Mouse (Mus musculus): Measurements from ENCODE around the gene Cyth1. TPM values are rescaled to one million over a fixed set of nuclear protein-coding genes. Genes with fewer than 3 reads are reported as not detected.

Gene Cyth1
- polyA plus RNA-seq, 1 experiment, result 19.6 TPM

DNA sequence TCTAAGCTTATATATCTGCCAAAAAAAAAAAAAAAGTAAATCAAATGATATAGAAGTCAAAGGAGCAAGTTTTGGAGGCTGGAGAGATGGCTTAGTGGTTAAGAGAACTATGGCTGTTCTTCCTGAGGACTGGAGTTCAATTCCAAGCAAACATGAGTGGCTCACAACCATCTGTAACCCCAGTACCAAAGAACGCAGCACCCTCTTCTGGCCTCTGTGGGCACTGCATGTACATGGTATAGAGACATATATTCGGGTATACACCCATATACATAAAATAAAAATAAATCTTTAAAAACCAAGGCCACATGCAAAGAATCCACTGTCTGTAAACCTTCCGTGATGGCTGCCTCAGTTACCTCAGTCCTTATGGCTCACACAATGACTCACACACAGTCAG, 21.4 kb upstream of the Cyth1 start:
- Histone ChIP-seq H3K27ac (ENCODE audit: insufficient read depth, low read depth, low read length) (no peak overlapping the region), H3K36me3 (ENCODE audit: control insufficient read depth, insufficient read depth, low read length) (peaks cover 62% of the 10 kb centered on the region), H3K4me1 (ENCODE audit: control insufficient read depth, insufficient read depth, insufficient read length, low read length) (peaks cover 11% of the 10 kb centered on the region), H3K4me3 (ENCODE audit: low read depth, low read length) (no peak overlapping the region), H3K27me3 (ENCODE audit: control insufficient read depth, insufficient read depth, low read length) (no peaks in the 10 kb centered on the region)
- WGBS, result 93% methylated on average over 3 of the region's 3 CpGs
- TF ChIP-seq POLR2A (IDR thresholded peaks at IDR 0.05; ENCODE audit: low read depth, low read length) (no peak), CTCF (IDR thresholded peaks at IDR 0.05; ENCODE audit: extremely low read depth, insufficient read length, insufficient replicate concordance, low read depth, low read length) (no peak)

DNA sequence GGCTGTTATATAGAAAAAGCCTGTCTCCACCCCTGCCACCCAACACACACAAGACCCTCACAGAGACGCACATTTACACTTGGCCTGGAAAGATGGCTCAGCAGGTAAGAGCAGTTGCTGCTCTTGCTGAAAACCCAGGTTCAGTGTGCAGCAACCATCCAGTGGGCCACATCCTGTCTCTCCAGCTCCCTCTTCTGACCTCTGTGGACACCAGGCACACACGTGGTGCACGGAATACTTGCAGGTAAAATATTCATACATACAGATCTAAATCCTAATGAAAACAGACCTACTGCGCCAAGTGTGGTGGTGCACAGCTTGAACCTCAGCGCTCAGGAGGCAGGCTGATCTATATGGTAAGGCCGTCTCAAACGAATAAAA, 18.3 kb upstream of the Cyth1 start:
- 84% methylated on average over 7 of the region's 7 CpGs for WGBS
- H3K27ac ChIP-seq (ENCODE audit: insufficient read depth, low read depth, low read length), result no peak overlapping the region
- H3K36me3 ChIP-seq (ENCODE audit: control insufficient read depth, insufficient read depth, low read length), result peaks cover 58% of the 10 kb centered on the region
- H3K4me3 ChIP-seq (ENCODE audit: low read depth, low read length), result no peak overlapping the region
- H3K4me1 ChIP-seq (ENCODE audit: control insufficient read depth, insufficient read depth, insufficient read length, low read length), result peaks cover 14% of the 10 kb centered on the region
- no peak for TF ChIP-seq POLR2A (IDR thresholded peaks at IDR 0.05; ENCODE audit: low read depth, low read length)
- no peak for TF ChIP-seq CTCF (IDR thresholded peaks at IDR 0.05; ENCODE audit: extremely low read depth, insufficient read length, insufficient replicate concordance, low read depth, low read length)
- no peaks in the 10 kb centered on the region for H3K27me3 ChIP-seq (ENCODE audit: control insufficient read depth, insufficient read depth, low read length)

DNA sequence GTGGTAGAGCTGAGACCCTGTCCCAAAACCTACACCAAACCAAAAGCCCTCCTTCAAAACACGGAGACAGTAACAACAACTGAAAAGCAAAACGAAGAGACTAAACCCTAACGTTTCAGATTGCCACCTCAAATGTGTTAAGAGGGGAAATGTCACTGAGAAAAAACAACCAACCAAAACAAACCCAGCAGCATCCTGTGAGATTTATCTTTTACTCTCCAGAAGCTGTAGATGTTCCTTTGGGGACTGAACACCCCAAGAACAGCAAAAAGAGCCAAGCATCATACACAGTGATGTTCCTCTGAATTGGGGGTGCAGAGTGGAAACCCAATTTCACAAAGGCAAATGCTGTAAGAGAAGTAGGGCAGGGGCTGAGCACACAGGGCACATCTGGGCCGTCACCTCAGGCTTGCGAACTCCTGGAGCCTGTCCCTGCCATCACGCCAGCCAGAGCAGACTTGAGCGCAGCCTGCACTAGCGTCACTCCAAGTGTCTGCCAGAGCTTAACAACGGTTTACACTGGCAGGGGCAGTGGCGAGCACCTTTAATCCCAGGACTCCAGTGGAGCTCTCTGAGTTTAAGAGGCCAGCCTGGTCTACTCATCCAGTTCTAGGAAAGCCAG, 17.8 kb upstream of the Cyth1 start:
- Histone ChIP-seq H3K36me3 (ENCODE audit: control insufficient read depth, insufficient read depth, low read length) (peaks cover 59% of the 10 kb centered on the region), H3K27me3 (ENCODE audit: control insufficient read depth, insufficient read depth, low read length) (no peaks in the 10 kb centered on the region), H3K4me3 (ENCODE audit: low read depth, low read length) (no peak overlapping the region), H3K27ac (ENCODE audit: insufficient read depth, low read depth, low read length) (peak overlapping the region; percentile 52), H3K4me1 (ENCODE audit: control insufficient read depth, insufficient read depth, insufficient read length, low read length) (peaks cover 14% of the 10 kb centered on the region)
- TF ChIP-seq POLR2A (IDR thresholded peaks at IDR 0.05; ENCODE audit: low read depth, low read length), result no peak
- no peak for TF ChIP-seq CTCF (IDR thresholded peaks at IDR 0.05; ENCODE audit: extremely low read depth, insufficient read length, insufficient replicate concordance, low read depth, low read length)
- WGBS, result 84% methylated on average over 10 of the region's 10 CpGs

DNA sequence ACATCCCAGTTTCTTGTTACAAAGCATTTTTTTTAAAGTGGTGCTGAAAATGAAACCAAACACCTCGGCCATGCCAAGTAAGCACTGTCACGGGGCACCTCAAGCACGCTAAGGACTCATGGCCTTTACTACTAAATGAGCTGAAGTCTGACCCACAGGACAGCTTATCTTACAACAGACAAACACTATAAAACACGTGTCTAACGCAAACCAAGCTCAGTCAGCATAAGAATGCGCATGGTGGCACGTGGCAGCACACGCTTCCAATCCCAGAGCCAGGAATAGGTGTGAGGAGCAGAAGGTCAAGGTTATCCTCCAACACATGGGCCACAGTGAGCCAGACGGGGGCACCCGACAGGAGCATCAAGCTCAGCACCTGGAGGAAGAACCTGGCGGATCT, 17.2 kb upstream of the Cyth1 start:
- H3K4me1 ChIP-seq (ENCODE audit: control insufficient read depth, insufficient read depth, insufficient read length, low read length), result peaks cover 14% of the 10 kb centered on the region
- TF ChIP-seq POLR2A (IDR thresholded peaks at IDR 0.05; ENCODE audit: low read depth, low read length), result no peak
- 39% methylated on average over 11 of the region's 11 CpGs for WGBS
- peaks cover 61% of the 10 kb centered on the region for H3K36me3 ChIP-seq (ENCODE audit: control insufficient read depth, insufficient read depth, low read length)
- H3K27me3 ChIP-seq (ENCODE audit: control insufficient read depth, insufficient read depth, low read length), result no peaks in the 10 kb centered on the region
- peak overlapping the region; percentile 52 for H3K27ac ChIP-seq (ENCODE audit: insufficient read depth, low read depth, low read length)
- H3K4me3 ChIP-seq (ENCODE audit: low read depth, low read length), result no peak overlapping the region

DNA sequence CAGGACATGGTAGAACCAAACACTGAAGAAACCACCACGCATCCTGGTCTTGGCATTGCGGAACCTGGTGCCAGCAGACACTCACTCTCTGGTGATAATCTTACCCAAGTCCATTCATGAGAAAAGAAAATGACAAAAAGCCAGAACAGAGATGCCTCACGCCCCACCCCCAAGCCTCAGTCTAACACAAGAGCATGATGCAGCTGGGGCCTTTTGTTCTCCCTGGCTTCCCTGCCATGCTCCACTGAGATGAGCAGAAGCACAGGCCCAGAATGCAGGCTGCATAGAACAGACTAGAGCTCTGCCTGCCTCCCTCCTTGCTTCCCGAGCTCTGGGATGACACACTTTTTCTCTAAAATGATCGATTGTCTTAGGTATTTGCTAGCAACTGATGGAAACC, 14.8 kb upstream of the Cyth1 start:
- no peak overlapping the region for H3K4me3 ChIP-seq (ENCODE audit: low read depth, low read length)
- 96% methylated on average over 5 of the region's 5 CpGs for WGBS
- peaks cover 14% of the 10 kb centered on the region for H3K4me1 ChIP-seq (ENCODE audit: control insufficient read depth, insufficient read depth, insufficient read length, low read length)
- H3K36me3 ChIP-seq (ENCODE audit: control insufficient read depth, insufficient read depth, low read length), result peaks cover 62% of the 10 kb centered on the region
- no peak overlapping the region for H3K27ac ChIP-seq (ENCODE audit: insufficient read depth, low read depth, low read length)
- no peaks in the 10 kb centered on the region for H3K27me3 ChIP-seq (ENCODE audit: control insufficient read depth, insufficient read depth, low read length)
- TF ChIP-seq POLR2A (IDR thresholded peaks at IDR 0.05; ENCODE audit: low read depth, low read length), result no peak
- TF ChIP-seq CTCF (IDR thresholded peaks at IDR 0.05; ENCODE audit: extremely low read depth, insufficient read length, insufficient replicate concordance, low read depth, low read length), result no peak

DNA sequence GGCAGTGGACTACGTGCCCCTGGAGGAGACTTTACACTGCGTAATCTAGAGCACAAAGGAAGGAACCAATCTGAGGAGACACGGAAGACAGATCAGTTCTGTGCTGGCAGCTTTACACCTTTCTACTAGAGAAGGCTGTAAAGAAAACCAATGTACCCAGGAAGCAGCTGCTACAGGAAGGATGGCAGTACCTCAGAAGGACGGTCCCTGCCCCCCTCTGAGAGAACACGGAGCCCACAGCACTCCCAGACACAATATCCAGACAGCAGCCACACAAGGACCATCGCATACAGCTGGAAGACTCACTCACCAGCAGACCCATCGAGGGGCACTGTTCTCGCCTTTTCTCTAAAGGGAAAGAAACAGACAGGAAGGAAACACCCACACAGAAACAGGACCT, 11.7 kb upstream of the Cyth1 start:
- no peaks in the 10 kb centered on the region for H3K27me3 ChIP-seq (ENCODE audit: control insufficient read depth, insufficient read depth, low read length)
- no peak overlapping the region for H3K4me3 ChIP-seq (ENCODE audit: low read depth, low read length)
- H3K27ac ChIP-seq (ENCODE audit: insufficient read depth, low read depth, low read length), result no peak overlapping the region; the same call in 1 of the 2 replicates
- 81% methylated on average over 8 of the region's 8 CpGs for WGBS
- TF ChIP-seq CTCF (IDR thresholded peaks at IDR 0.05; ENCODE audit: extremely low read depth, insufficient read length, insufficient replicate concordance, low read depth, low read length), result no peak
- TF ChIP-seq POLR2A (IDR thresholded peaks at IDR 0.05; ENCODE audit: low read depth, low read length), result no peak
- peaks cover 6% of the 10 kb centered on the region for H3K4me1 ChIP-seq (ENCODE audit: control insufficient read depth, insufficient read depth, insufficient read length, low read length)
- H3K36me3 ChIP-seq (ENCODE audit: control insufficient read depth, insufficient read depth, low read length), result peaks cover 52% of the 10 kb centered on the region

DNA sequence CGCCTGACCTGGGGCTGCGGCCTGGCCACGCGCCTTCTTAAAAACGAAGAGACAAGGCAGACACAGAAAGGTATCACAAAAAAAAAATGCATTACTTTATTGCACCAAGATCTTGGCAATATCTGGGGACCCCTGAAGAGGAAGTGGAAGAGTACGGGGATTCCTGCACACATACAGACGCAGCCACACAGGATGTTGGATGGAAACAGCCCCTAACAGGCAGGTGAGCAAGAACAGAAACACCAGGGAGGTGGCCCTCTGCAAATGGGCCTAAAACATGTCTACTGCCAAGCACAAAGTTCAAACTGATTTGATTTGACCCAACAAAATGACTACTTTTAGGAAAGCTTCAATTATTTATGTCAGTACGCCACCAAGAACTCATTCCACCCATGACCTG, 11.2 kb upstream of the Cyth1 start:
- peaks cover 52% of the 10 kb centered on the region for H3K36me3 ChIP-seq (ENCODE audit: control insufficient read depth, insufficient read depth, low read length)
- peaks cover 3% of the 10 kb centered on the region for H3K4me1 ChIP-seq (ENCODE audit: control insufficient read depth, insufficient read depth, insufficient read length, low read length)
- no peak for TF ChIP-seq CTCF (IDR thresholded peaks at IDR 0.05; ENCODE audit: extremely low read depth, insufficient read length, insufficient replicate concordance, low read depth, low read length)
- TF ChIP-seq POLR2A (IDR thresholded peaks at IDR 0.05; ENCODE audit: low read depth, low read length), result no peak
- no peak overlapping the region; the same call in 1 of the 2 replicates for H3K27ac ChIP-seq (ENCODE audit: insufficient read depth, low read depth, low read length)
- H3K4me3 ChIP-seq (ENCODE audit: low read depth, low read length), result no peak overlapping the region
- 94% methylated on average over 8 of the region's 8 CpGs for WGBS
- H3K27me3 ChIP-seq (ENCODE audit: control insufficient read depth, insufficient read depth, low read length), result no peaks in the 10 kb centered on the region
